Mouse (Mus musculus) kidney, embryonic 16.5 days (tissue): ENCODE results near the gene Mypop. TPM values are rescaled to one million over a fixed set of nuclear protein-coding genes. Genes with fewer than 3 reads are reported as not detected.
A peak's percentile ranks its signal among the peaks of the same experiment; 100 is the strongest.

ENCODE experiments used
- ATAC-seq: fragments of 200-750 bp; cut with Nextera tagmentation; 2 replicates; pipeline ENCODE4 v1.8.0; 2017; ENCODE audit warnings: moderate TSS enrichment; ENCODE audit not compliant: low FRiP score, low TSS enrichment
- H3K27ac ChIP-seq: fragments of 300-500 bp; sonication (generic); 2 replicates; pipeline ENCODE4 v1.5.1; 2014; ENCODE audit warnings: low read length
- H3K27me3 ChIP-seq: fragments of 300-500 bp; sonication (generic); 2 replicates; pipeline ENCODE4 v1.6.1; 2014; ENCODE audit warnings: low read length, control low read depth, mixed read lengths; ENCODE audit not compliant: insufficient read depth
- H3K36me3 ChIP-seq: fragments of 300-500 bp; sonication (generic); 2 replicates; pipeline ENCODE4 v1.6.1; 2014; ENCODE audit warnings: low read length, control low read depth, mixed read lengths; ENCODE audit not compliant: insufficient read depth
- H3K4me1 ChIP-seq: fragments of 300-500 bp; sonication (generic); 2 replicates; pipeline ENCODE4 v1.6.1; 2014; ENCODE audit warnings: low read length, control low read depth, mixed read lengths; ENCODE audit not compliant: insufficient read depth
- H3K4me2 ChIP-seq: fragments of 300-500 bp; sonication (generic); replicated peaks from 2 replicates; pipeline ENCODE4 v1.6.1; 2014; ENCODE audit warnings: low read depth, low read length
- H3K4me3 ChIP-seq: fragments of 300-500 bp; sonication (generic); 2 replicates; pipeline ENCODE4 v1.5.1; 2014; ENCODE audit warnings: mild to moderate bottlenecking, low read length
- H3K9ac ChIP-seq: fragments of 300-500 bp; sonication (generic); replicated peaks from 2 replicates; pipeline ENCODE4 v1.6.1; 2014; ENCODE audit warnings: low read length
- H3K9me3 ChIP-seq: fragments of 300-500 bp; sonication (generic); 2 replicates; pipeline ENCODE4 v1.6.1; 2016; ENCODE audit warnings: low read length, control low read depth
- WGBS: fragments of 180-500 bp; shearing (Covaris S2); extraction: QIAGEN DNeasy Blood & Tissue Kit; methylation state at CpG from one replicate; pipeline ENCODE4 v1.1.7; 2014; 5-methylcytosine and 5-hydroxymethylcytosine counted together
- polyA plus RNA-seq: library from polyadenylated mRNA; unstranded; fragments of >200 nt; fragmentation: Nextera tagmentation; extraction: Ambion mirVana; gene quantifications from 2 replicates; pipeline ENCODE4 v1.2.1, GENCODE M21; 2015

The Mypop gene
- polyA plus RNA-seq, 1 experiment from 2014 or later = 3.3 TPM

DNA sequence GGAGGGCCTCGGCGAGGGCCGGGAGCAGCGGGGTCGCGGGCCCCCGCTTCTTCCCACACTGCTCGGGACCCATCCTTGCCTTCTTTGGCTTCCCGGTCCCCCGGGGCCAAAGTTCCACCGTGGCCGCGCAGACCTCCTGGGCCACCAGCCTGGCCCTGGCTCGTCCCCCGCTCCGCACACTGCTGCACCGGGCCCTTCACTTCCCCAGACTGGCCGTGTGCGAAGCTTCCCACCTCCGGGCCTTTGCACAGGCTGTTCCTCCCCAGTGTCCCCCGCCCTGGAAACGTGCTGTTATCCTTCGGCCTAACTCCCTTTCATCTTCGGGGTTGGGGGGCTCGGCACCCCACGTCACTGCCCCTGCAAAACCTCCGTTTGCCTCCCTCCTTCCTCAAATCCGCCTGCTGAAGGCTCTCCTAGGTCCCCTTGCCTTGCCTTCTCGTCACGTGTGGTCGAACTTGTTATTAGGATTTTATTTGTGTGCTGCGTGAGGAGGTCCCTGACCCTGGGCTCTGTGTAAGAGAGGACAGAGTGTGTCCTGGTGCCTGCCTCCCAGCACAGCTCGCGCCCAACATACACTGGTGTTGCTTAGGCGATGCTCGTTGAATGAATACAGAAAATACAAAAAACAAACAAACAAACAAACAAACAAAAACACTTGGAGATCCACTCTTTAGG lies 33.7 kb downstream of the Mypop start:
- peaks cover 10% of the 10 kb centered on the region for H3K36me3 ChIP-seq
- peaks cover 15% of the 10 kb centered on the region for H3K4me1 ChIP-seq
- peak overlapping the region; percentile 31 for H3K27ac ChIP-seq
- H3K27me3 ChIP-seq = peaks cover 32% of the 10 kb centered on the region
- H3K4me3 ChIP-seq = peak overlapping the region; percentile 80
- WGBS = 2% methylated on average over 35 of the region's 36 CpGs
- peak; percentile 50 for ATAC-seq
- H3K9ac ChIP-seq = peak overlapping the region; percentile 78
- H3K9me3 ChIP-seq = no peaks in the 10 kb centered on the region
- peak overlapping the region; percentile 89 for H3K4me2 ChIP-seq

DNA sequence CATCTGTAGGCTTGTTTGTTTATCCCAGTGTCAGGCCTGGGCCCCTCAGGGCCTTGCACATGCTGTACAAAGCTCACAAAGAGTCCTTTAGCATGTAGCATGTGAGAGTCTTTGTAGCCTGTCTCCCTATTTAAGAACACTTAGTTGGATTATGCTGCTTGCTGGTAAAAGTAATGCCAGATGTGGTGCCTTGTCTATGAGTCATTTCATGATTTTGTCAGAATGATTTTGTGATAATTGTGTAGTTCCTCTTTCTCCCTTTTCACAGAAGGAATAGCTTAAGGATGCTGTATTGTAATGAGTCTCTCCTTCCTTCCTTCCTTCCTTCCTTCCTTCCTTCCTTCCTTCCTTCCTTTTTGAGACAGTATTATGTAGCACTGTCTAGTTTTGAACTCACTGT lies 37.0 kb downstream of the Mypop start:
- Histone ChIP-seq H3K27ac (no peak overlapping the region), H3K4me2 (no peak overlapping the region), H3K4me3 (no peak overlapping the region), H3K9ac (no peak overlapping the region), H3K36me3 (peaks cover 38% of the 10 kb centered on the region), H3K9me3 (no peaks in the 10 kb centered on the region), H3K27me3 (peaks cover 8% of the 10 kb centered on the region), H3K4me1 (peaks cover 15% of the 10 kb centered on the region)
- no peak for ATAC-seq

DNA sequence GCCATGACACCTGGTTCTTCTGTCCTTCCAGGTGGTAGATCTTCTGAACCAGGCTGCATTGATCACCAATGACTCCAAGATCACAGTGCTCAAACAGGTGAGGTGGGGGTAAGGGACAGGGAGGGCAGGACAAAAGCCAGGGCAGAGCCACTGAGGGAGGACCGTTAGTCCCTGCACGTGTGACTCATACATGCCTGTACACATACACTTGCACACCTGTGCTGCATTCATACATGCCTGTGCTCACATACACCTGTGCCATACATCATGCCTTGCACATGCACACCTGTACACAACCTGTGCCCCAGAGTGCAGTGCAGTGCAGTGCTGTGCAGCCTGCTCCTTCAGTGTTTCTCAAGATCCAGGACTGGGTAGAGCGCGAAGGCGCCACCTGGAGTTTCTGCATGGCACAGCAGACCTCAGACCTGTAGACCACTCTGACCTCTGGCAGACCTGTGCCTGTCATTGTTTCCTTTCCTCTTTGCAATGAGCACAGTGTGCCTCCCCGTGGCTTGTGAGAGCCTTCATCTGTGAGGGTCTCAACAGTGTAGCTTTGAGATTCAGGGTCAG lies 38.1 kb downstream of the Mypop start:
- Histone ChIP-seq H3K27ac (no peak overlapping the region), H3K27me3 (no peaks in the 10 kb centered on the region), H3K36me3 (peaks cover 45% of the 10 kb centered on the region), H3K9ac (no peak overlapping the region), H3K9me3 (no peaks in the 10 kb centered on the region), H3K4me3 (no peak overlapping the region), H3K4me1 (peaks cover 15% of the 10 kb centered on the region), H3K4me2 (no peak overlapping the region)
- peak; percentile 14; the same call in 1 of the 2 replicates for ATAC-seq
- 60% methylated on average over 6 of the region's 6 CpGs for WGBS

DNA sequence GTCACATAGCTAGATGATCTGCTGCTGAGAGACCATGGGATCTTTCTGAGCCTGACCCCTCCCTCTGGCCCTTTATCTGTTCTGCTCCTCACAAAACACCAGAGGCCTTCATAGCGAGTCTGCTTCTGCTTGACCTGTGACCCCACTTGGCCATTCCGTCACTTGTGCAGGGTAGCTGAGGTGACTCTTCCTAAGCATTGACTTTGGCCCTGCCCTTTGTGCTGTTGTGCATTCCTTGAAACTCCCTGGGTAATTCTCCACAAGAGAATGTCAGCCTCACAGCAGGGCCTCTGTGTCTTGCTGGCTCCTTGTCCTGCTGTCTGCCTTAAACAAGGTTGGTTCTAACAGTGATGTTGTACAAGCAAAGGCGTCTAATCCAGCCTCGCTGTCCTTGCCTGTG lies 40.6 kb downstream of the Mypop start:
- ATAC-seq = no peak
- Histone ChIP-seq H3K9me3 (no peaks in the 10 kb centered on the region), H3K4me1 (no peaks in the 10 kb centered on the region), H3K36me3 (peaks cover 64% of the 10 kb centered on the region), H3K9ac (no peak overlapping the region), H3K27ac (no peak overlapping the region), H3K4me2 (no peak overlapping the region), H3K4me3 (no peak overlapping the region), H3K27me3 (no peaks in the 10 kb centered on the region)
- WGBS = 82% methylated on average over 4 of the region's 4 CpGs

DNA sequence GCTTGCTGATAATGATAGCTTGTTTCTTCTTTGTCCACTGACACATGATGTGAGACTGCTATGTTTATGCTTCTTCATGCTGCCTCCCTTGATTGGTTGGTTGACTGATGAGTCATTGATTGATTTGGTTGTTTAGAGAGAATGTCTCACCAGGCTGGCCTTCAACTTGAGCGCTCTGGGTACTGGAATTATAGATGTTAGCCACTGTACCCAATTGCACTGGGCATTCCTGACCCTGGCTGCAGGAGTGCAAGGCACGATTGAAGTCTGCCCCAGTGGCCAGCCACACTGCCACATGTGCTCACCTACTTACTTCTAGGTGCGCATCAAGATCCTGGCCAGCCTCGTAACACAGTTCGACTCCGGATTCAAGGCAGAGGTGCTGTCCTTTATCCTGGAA lies 53.6 kb downstream of the Mypop start:
- WGBS = 96% methylated on average over 6 of the region's 6 CpGs
- Histone ChIP-seq H3K27me3 (no peaks in the 10 kb centered on the region), H3K4me3 (no peak overlapping the region), H3K4me2 (no peak overlapping the region), H3K36me3 (peaks cover 89% of the 10 kb centered on the region), H3K27ac (no peak overlapping the region), H3K9me3 (no peaks in the 10 kb centered on the region), H3K9ac (no peak overlapping the region), H3K4me1 (no peaks in the 10 kb centered on the region)
- ATAC-seq = no peak

DNA sequence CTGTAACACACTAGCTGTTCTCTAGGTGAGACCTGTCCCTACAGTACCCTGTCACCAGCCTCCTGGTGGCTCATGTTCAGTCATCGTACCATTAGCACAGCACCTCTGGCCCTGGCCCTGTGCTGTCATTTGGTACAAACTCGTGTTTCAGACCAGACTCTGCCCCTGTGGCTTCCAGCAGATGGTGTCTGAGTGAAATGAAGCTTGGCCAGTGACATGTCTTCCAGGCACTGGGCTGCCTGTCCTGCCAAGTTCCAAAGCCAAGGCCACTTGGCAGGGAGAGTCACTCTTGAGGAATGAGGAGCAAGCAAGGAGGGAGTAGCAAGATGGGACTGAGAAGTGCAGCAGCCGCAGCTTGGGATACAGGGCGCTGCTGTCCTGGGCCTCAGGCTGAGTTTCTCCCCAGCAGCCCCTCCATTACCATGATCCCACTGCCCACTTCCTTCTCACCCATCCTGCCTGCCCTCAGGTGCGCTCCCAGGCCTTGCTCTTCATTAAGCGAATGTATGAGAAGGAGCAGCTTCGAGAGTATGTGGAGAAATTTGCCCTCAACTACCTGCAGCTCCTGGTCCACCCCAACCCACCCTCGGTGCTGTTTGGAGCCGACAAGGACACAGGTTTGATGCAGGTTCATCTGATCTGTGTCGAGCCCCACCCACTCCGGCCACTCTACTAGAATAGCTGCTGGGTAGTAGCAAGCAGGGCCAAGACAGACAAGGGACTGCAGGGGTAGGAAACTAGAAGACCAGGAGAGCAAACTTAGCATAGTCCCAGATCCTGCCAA lies 55.4 kb downstream of the Mypop start:
- Histone ChIP-seq H3K4me2 (no peak overlapping the region), H3K27ac (no peak overlapping the region), H3K9ac (no peak overlapping the region), H3K4me1 (no peaks in the 10 kb centered on the region), H3K27me3 (no peaks in the 10 kb centered on the region), H3K9me3 (no peaks in the 10 kb centered on the region), H3K4me3 (no peak overlapping the region), H3K36me3 (peaks cover 89% of the 10 kb centered on the region)
- ATAC-seq = no peak
- 92% methylated on average over 11 of the region's 11 CpGs for WGBS

DNA sequence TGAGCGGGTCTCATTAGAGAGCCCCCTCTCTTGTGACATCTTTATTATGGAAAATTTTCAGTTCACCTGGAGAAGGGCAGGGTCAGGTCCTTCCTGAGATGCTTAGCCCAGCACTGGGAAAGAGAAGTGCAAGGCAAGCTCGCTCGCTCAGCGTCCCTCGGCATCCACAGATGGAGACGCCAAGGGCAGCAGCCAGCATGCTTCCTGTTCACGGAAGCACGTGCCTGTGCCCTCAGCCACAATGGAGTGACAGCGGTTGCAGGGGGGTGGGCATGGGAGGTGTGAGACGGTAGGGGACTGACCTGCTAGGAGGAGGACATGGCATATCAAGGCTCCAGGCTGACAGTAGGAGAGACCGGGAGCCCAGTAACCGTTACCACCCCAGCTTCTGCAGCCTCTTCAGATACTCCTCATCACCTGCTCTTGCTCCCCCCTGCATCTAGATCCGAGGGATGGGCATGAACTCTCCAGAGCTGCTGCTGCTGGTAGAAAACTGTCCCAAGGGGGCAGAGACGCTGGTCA lies 57.0 kb downstream of the Mypop start:
- 90% methylated on average over 14 of the region's 14 CpGs for WGBS
- no peak overlapping the region for H3K9ac ChIP-seq
- H3K9me3 ChIP-seq = no peaks in the 10 kb centered on the region
- no peak overlapping the region for H3K4me3 ChIP-seq
- no peaks in the 10 kb centered on the region for H3K27me3 ChIP-seq
- H3K4me1 ChIP-seq = no peaks in the 10 kb centered on the region
- no peak overlapping the region for H3K27ac ChIP-seq
- H3K4me2 ChIP-seq = no peak overlapping the region
- ATAC-seq = no peak
- H3K36me3 ChIP-seq = peaks cover 86% of the 10 kb centered on the region

DNA sequence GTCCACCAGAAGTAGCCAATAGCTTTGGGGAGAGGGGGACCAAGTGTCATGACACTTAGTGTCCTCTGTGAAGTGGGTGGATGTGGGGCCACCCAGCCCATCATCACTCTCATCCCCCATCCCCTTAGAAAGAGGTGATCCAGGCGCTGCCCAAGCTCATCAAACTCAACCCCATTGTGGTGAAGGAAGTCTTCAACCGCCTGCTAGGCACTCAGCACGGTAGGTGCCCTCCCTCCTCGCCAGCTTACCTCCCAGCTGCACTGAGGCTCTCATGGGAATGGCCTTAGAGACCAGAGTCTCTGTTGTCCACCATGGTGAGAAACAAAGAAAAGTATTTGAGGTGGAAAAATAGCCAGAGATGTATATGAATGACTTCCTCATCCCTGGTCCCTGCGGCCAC lies 58.2 kb downstream of the Mypop start:
- H3K4me2 ChIP-seq = no peak overlapping the region
- ATAC-seq = no peak
- 91% methylated on average over 5 of the region's 5 CpGs for WGBS
- H3K4me1 ChIP-seq = 0 out of 2 replicates have a peak, but pooled peaks cover 2% of the 10 kb centered on the region
- H3K9ac ChIP-seq = no peak overlapping the region
- H3K9me3 ChIP-seq = no peaks in the 10 kb centered on the region
- no peak overlapping the region for H3K4me3 ChIP-seq
- H3K27me3 ChIP-seq = no peaks in the 10 kb centered on the region
- peaks cover 83% of the 10 kb centered on the region for H3K36me3 ChIP-seq
- H3K27ac ChIP-seq = no peak overlapping the region

DNA sequence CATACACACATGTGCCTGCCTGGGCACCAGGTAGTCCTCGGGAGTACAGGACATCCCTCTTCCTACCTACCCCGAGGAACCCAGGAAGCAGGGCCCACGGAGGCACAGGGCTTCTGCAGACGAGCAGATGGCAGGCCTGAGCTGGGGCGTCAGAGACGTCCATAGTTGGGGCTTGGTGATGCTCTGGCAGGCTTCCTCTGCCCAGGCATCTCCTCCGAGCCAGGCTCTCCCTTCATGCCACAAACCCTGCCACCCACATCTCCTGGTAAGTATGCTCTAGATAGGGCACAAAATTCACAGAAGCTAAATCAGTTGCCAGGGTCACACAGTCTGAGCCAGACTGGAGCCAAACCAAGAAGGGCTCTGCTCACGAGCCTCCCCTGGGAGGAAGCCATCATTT lies 59.1 kb downstream of the Mypop start:
- no peak overlapping the region for H3K27ac ChIP-seq
- WGBS = 83% methylated on average over 8 of the region's 8 CpGs

More for the DNA sequence above, 59.1 kb downstream of the Mypop start:
- ATAC-seq = no peak
- Histone ChIP-seq H3K9me3 (no peaks in the 10 kb centered on the region), H3K4me3 (no peak overlapping the region), H3K4me2 (no peak overlapping the region), H3K9ac (no peak overlapping the region), H3K27me3 (no peaks in the 10 kb centered on the region), H3K4me1 (0 out of 2 replicates have a peak, but pooled peaks cover 2% of the 10 kb centered on the region), H3K36me3 (peaks cover 75% of the 10 kb centered on the region)
